ENCODE assay signal across 15 mouse cellular contexts in the genomic region with DNA sequence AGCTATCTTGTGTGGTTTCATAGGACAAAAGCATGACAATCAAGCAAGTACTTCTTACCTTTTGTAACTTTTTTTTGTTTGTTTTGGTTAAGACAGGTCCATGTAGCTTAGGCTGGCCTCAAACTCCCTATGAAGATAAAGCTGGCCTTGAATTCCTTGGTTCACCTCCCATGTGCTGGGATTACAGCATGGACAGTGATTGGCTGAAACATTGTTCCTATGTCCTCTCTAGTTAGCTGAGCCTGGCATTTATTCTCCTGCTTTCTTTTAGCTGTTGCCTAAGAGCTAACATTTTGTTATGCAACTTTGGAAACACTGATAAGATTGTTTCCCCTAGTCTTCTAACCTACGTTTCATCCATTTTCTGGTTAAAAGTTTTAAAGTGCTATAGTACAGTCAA.
"Had no signal": no experiment of that assay in that cellular context is flagged by ENCODE, and none has a peak within 500 bp of the region (broad histone marks: within the 10 kb centered on the region; RNA-seq: fewer than 3 reads in every experiment).

No protein-coding gene starts in this region.

- H3K4me1 ChIP-seq: limb, embryonic 15.5 days; neural tube, embryonic 13.5 days; stomach, embryonic 15.5 days had no signal

- H3K9me3 ChIP-seq: limb, embryonic 15.5 days; megakaryocyte, embryonic 14.5 days; neural tube, embryonic 13.5 days; stomach, embryonic 15.5 days had no signal

- H3K27me3 ChIP-seq: limb, embryonic 15.5 days; megakaryocyte, embryonic 14.5 days; neural tube, embryonic 13.5 days; stomach, embryonic 15.5 days had no signal

- H3K4me3 ChIP-seq: limb, embryonic 15.5 days; megakaryocyte, embryonic 14.5 days; neural tube, embryonic 13.5 days; stomach, embryonic 15.5 days had no signal

- H3K36me3 ChIP-seq: limb, embryonic 15.5 days; neural tube, embryonic 13.5 days; stomach, embryonic 15.5 days had no signal

- H3K9ac ChIP-seq: limb, embryonic 15.5 days; lung, embryonic 14.5 days; neural tube, embryonic 13.5 days; stomach, embryonic 15.5 days had no signal

- H3K27ac ChIP-seq: kidney, postnatal 0 days; limb, embryonic 15.5 days; macrophage; neural tube, embryonic 13.5 days; stomach, embryonic 15.5 days had no signal

- H3K4me2 ChIP-seq: limb, embryonic 15.5 days; lung, embryonic 14.5 days; midbrain, embryonic 11.5 days; neural tube, embryonic 13.5 days; stomach, embryonic 15.5 days had no signal

- ATAC-seq: midbrain, embryonic 16.5 days had no signal

- DNase-seq: kidney, adult 11 months; kidney, adult 9 months; kidney, postnatal 36 days; layer of hippocampus, adult 9-11 months; layer of hippocampus, postnatal 36 days; lung, embryonic 14.5 days; right cerebral cortex, postnatal 14 days had no signal
